Mouse (Mus musculus) kidney, adult 9 months (tissue): ENCODE measurements around the gene Gulp1.

ENCODE experiments used
- DNase-seq: peaks from one replicate; pipeline ENCODE4 v3.0.0; 2022

The Gulp1 gene

GRCm38 (mm10) chr1:44551461-44552370 lies at the start of gene Gulp1:
Gene Gulp1 (plus strand): TSS chr1:44551511.
- peak; percentile 50 for DNase-seq

- DNase-seq = no peak
Measured at GRCm38 (mm10) chr1:44550261-44550660, 1.1 kb upstream of the Gulp1 start.

GRCm38 (mm10) chr1:44552371-44552841 lies 1.1 kb downstream of the Gulp1 start:
- DNase-seq = peak; percentile 42

GRCm38 (mm10) chr1:44553166-44553898 lies 2.0 kb downstream of the Gulp1 start:
- DNase-seq = peak; percentile 35

GRCm38 (mm10) chr1:44567431-44567830 lies 16.1 kb downstream of the Gulp1 start:
- DNase-seq = no peak

GRCm38 (mm10) chr1:44568296-44568695 lies 17.0 kb downstream of the Gulp1 start:
- no peak for DNase-seq

GRCm38 (mm10) chr1:44576001-44576400 lies 24.7 kb downstream of the Gulp1 start:
- peak; percentile 49 for DNase-seq

GRCm38 (mm10) chr1:44576610-44577009 lies 25.3 kb downstream of the Gulp1 start:
- no peak for DNase-seq

GRCm38 (mm10) chr1:44580390-44580789 lies 29.1 kb downstream of the Gulp1 start:
- DNase-seq = peak; percentile 27

- DNase-seq = no peak
Measured at GRCm38 (mm10) chr1:44584886-44585385, 33.6 kb downstream of the Gulp1 start.

- no peak for DNase-seq
Measured at GRCm38 (mm10) chr1:44591742-44592141, 40.4 kb downstream of the Gulp1 start.

GRCm38 (mm10) chr1:44593109-44593508 lies 41.8 kb downstream of the Gulp1 start:
- DNase-seq = no peak

GRCm38 (mm10) chr1:44598312-44598711 lies 47.0 kb downstream of the Gulp1 start:
- DNase-seq = no peak

GRCm38 (mm10) chr1:44613294-44614041 lies 62.2 kb downstream of the Gulp1 start:
- DNase-seq = no peak

GRCm38 (mm10) chr1:44618751-44619150 lies 67.4 kb downstream of the Gulp1 start:
- no peak for DNase-seq

- no peak for DNase-seq
Measured at GRCm38 (mm10) chr1:44634481-44634880, 83.2 kb downstream of the Gulp1 start.

GRCm38 (mm10) chr1:44645678-44646276 lies 94.5 kb downstream of the Gulp1 start:
- DNase-seq = no peak

- no peak for DNase-seq
Measured at GRCm38 (mm10) chr1:44678974-44679373, 127.7 kb downstream of the Gulp1 start.

- no peak for DNase-seq
Measured at GRCm38 (mm10) chr1:44679415-44679814, 128.1 kb downstream of the Gulp1 start.

- DNase-seq = no peak
Measured at GRCm38 (mm10) chr1:44682556-44682955, 131.2 kb downstream of the Gulp1 start.

GRCm38 (mm10) chr1:44683723-44684122 lies 132.4 kb downstream of the Gulp1 start:
- DNase-seq = no peak

- DNase-seq = no peak
Measured at GRCm38 (mm10) chr1:44720785-44721410, 169.6 kb downstream of the Gulp1 start.
